Mouse (Mus musculus): ENCODE measurements around the gene Hist1h2ao. TPM values are rescaled to one million over a fixed set of nuclear protein-coding genes. Genes with fewer than 3 reads are reported as not detected.

The Hist1h2ao gene
- polyA plus RNA-seq (2014; fragmentation: Illumina TruSeq; extraction: RNeasy Lipid Tissue Mini Kit (QIAGEN cat#74804); ENCODE audit: low read depth, low replicate concordance) = not detected

DNA sequence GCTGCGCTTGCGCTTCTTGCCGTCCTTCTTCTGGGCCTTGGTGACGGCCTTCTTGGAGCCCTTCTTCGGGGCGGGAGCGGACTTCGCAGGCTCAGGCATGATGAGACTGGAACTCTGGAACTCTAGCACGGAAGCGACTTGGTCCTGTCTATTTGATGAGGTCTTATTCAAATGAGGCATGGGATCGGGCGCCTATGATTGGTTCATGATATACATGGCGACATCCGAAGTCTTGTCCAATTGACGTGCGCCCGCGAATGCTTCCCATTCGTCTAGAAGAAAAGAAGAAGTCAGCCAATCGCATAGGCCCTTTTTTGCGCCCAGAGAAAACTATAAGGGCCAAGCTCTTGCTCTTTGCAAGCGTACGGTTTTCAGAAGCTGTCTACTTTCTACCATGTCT is at the start of gene Hist1h2ao, which contains the start of gene Hist1h2bq:
Gene Hist1h2ao, plus strand, starts transcription at position 393 of the 400 bp plus-strand sequence.
Gene Hist1h2bq, minus strand, starts transcription at position 125 of the 400 bp plus-strand sequence.

GRCm38 (mm10) chr13:21779767-21780731 is 30.2 kb upstream of the Hist1h2ao start, which contains the start of gene Hist1h1b:
Gene Hist1h1b (minus strand): TSS chr13:21780625.

DNA sequence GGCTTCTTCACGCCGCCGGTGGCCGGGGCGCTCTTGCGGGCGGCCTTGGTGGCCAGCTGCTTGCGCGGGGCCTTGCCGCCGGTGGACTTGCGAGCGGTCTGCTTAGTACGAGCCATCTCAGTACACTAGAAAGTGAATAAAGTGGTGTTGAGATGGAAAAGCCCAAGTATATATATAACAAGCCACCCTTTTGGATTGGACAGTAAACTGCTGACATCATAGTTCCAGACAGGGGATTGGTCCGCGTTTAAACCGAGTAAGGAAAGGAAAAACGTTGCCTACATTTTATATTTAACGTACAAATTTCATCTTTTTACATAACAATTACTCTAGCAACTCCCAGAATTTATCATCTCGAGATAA is 27.0 kb upstream of the Hist1h2ao start, which contains the start of gene Hist1h3i:
Gene Hist1h3i, minus strand, starts transcription at position 116 of the 363 bp plus-strand sequence.

DNA sequence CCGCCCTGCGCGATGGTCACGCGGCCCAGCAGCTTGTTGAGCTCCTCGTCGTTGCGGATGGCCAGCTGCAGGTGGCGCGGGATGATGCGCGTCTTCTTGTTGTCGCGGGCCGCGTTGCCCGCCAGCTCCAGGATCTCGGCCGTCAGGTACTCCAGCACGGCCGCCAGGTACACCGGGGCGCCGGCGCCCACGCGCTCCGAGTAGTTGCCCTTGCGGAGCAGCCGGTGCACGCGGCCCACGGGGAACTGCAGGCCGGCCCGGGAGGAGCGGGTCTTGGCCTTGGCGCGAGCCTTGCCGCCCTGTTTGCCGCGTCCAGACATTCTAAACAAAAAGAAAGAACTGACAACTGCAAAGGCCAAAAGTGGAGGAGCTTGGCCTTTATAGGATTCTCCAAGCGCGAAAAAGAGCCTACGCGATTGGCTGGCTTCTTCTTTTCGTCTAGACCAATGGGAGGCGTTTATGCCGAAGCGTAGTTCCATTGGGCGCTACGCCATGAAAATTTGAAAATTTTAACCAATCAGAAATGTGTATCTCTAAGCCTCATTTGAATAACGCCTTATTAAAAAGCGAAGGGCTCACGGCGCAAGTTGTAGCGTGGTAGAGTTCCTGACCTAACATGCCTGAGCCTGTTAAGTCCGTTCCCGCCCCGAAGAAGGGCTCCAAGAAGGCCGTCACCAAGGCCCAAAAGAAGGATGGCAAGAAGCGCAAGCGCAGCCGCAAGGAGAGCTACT is 23.2 kb upstream of the Hist1h2ao start, which contains the start of the genes Hist1h2an and Hist1h2bp:
Gene Hist1h2an, minus strand, starts transcription at position 320 of the 731 bp plus-strand sequence.
Gene Hist1h2bp, plus strand, starts transcription at position 563 of the 731 bp plus-strand sequence.

GRCm38 (mm10) chr13:21811539-21811938 is 1.3 kb downstream of the Hist1h2ao start, which contains the start of gene Hist1h4m:
Gene Hist1h4m (plus strand): TSS chr13:21811746.

GRCm38 (mm10) chr13:21831418-21832394 is 21.4 kb downstream of the Hist1h2ao start, which contains the start of gene Hist1h4n:
Gene Hist1h4n (minus strand): TSS chr13:21832196.

GRCm38 (mm10) chr13:21833461-21833860 is 23.2 kb downstream of the Hist1h2ao start, which contains the start of the genes Hist1h2ap and Hist1h2br:
Gene Hist1h2ap (minus strand): TSS chr13:21833507.
Gene Hist1h2br (plus strand): TSS chr13:21833743.

Other genes starting within 250 kb of the Hist1h2ao start
- gene Olfr1364, start 228.7 kb upstream of the Hist1h2ao start, polyA plus RNA-seq (2014; fragmentation: Illumina TruSeq; extraction: RNeasy Lipid Tissue Mini Kit (QIAGEN cat#74804); ENCODE audit: low read depth, low replicate concordance) = not detected
- not detected for gene Olfr1362, start 196.4 kb upstream of the Hist1h2ao start, polyA plus RNA-seq (2014; fragmentation: Illumina TruSeq; extraction: RNeasy Lipid Tissue Mini Kit (QIAGEN cat#74804); ENCODE audit: low read depth, low replicate concordance)
- not detected for gene Olfr11, start 167.9 kb upstream of the Hist1h2ao start, polyA plus RNA-seq (2014; fragmentation: Illumina TruSeq; extraction: RNeasy Lipid Tissue Mini Kit (QIAGEN cat#74804); ENCODE audit: low read depth, low replicate concordance)
- not detected for gene Olfr1361, start 147.1 kb upstream of the Hist1h2ao start, polyA plus RNA-seq (2014; fragmentation: Illumina TruSeq; extraction: RNeasy Lipid Tissue Mini Kit (QIAGEN cat#74804); ENCODE audit: low read depth, low replicate concordance)
- not detected for gene Olfr1360, start 133.1 kb upstream of the Hist1h2ao start, polyA plus RNA-seq (2014; fragmentation: Illumina TruSeq; extraction: RNeasy Lipid Tissue Mini Kit (QIAGEN cat#74804); ENCODE audit: low read depth, low replicate concordance)
- gene Olfr1359, start 112.4 kb upstream of the Hist1h2ao start, polyA plus RNA-seq (2014; fragmentation: Illumina TruSeq; extraction: RNeasy Lipid Tissue Mini Kit (QIAGEN cat#74804); ENCODE audit: low read depth, low replicate concordance) = not detected
- not detected for gene Hist1h2bl, start 94.3 kb upstream of the Hist1h2ao start, polyA plus RNA-seq (2014; fragmentation: Illumina TruSeq; extraction: RNeasy Lipid Tissue Mini Kit (QIAGEN cat#74804); ENCODE audit: low read depth, low replicate concordance)
- gene Hist1h2ai, start 94.0 kb upstream of the Hist1h2ao start, polyA plus RNA-seq (2014; fragmentation: Illumina TruSeq; extraction: RNeasy Lipid Tissue Mini Kit (QIAGEN cat#74804); ENCODE audit: low read depth, low replicate concordance) = not detected
- not detected for gene Hist1h3h, start 92.8 kb upstream of the Hist1h2ao start, polyA plus RNA-seq (2014; fragmentation: Illumina TruSeq; extraction: RNeasy Lipid Tissue Mini Kit (QIAGEN cat#74804); ENCODE audit: low read depth, low replicate concordance)
- not detected for gene Hist1h2bm, start 88.4 kb upstream of the Hist1h2ao start, polyA plus RNA-seq (2014; fragmentation: Illumina TruSeq; extraction: RNeasy Lipid Tissue Mini Kit (QIAGEN cat#74804); ENCODE audit: low read depth, low replicate concordance)
- 1.1 TPM for gene Hist1h4j, start 75.4 kb upstream of the Hist1h2ao start, polyA plus RNA-seq (2014; fragmentation: Illumina TruSeq; extraction: RNeasy Lipid Tissue Mini Kit (QIAGEN cat#74804); ENCODE audit: low read depth, low replicate concordance)
- not detected for gene Hist1h4k, start 60.0 kb upstream of the Hist1h2ao start, polyA plus RNA-seq (2014; fragmentation: Illumina TruSeq; extraction: RNeasy Lipid Tissue Mini Kit (QIAGEN cat#74804); ENCODE audit: low read depth, low replicate concordance)
- not detected for gene Hist1h2ak, start 56.6 kb upstream of the Hist1h2ao start, polyA plus RNA-seq (2014; fragmentation: Illumina TruSeq; extraction: RNeasy Lipid Tissue Mini Kit (QIAGEN cat#74804); ENCODE audit: low read depth, low replicate concordance)
- not detected for gene Hist1h2bn, start 56.3 kb upstream of the Hist1h2ao start, polyA plus RNA-seq (2014; fragmentation: Illumina TruSeq; extraction: RNeasy Lipid Tissue Mini Kit (QIAGEN cat#74804); ENCODE audit: low read depth, low replicate concordance)
- gene Hist1h1b, start 29.8 kb upstream of the Hist1h2ao start, polyA plus RNA-seq (2014; fragmentation: Illumina TruSeq; extraction: RNeasy Lipid Tissue Mini Kit (QIAGEN cat#74804); ENCODE audit: low read depth, low replicate concordance) = not detected
- gene Hist1h3i, start 27.1 kb upstream of the Hist1h2ao start, polyA plus RNA-seq (2014; fragmentation: Illumina TruSeq; extraction: RNeasy Lipid Tissue Mini Kit (QIAGEN cat#74804); ENCODE audit: low read depth, low replicate concordance) = not detected
- not detected for gene Hist1h2an, start 23.2 kb upstream of the Hist1h2ao start, polyA plus RNA-seq (2014; fragmentation: Illumina TruSeq; extraction: RNeasy Lipid Tissue Mini Kit (QIAGEN cat#74804); ENCODE audit: low read depth, low replicate concordance)
- 1.7 TPM for gene Hist1h2bp, start 23.0 kb upstream of the Hist1h2ao start, polyA plus RNA-seq (2014; fragmentation: Illumina TruSeq; extraction: RNeasy Lipid Tissue Mini Kit (QIAGEN cat#74804); ENCODE audit: low read depth, low replicate concordance)
- gene Hist1h2bq, start 268 bp upstream of the Hist1h2ao start, polyA plus RNA-seq (2014; fragmentation: Illumina TruSeq; extraction: RNeasy Lipid Tissue Mini Kit (QIAGEN cat#74804); ENCODE audit: low read depth, low replicate concordance) = 1.0 TPM
- gene Hist1h4m, start 1.3 kb downstream of the Hist1h2ao start, polyA plus RNA-seq (2014; fragmentation: Illumina TruSeq; extraction: RNeasy Lipid Tissue Mini Kit (QIAGEN cat#74804); ENCODE audit: low read depth, low replicate concordance) = not detected
- 2.9 TPM for gene Hist1h4n, start 21.7 kb downstream of the Hist1h2ao start, polyA plus RNA-seq (2014; fragmentation: Illumina TruSeq; extraction: RNeasy Lipid Tissue Mini Kit (QIAGEN cat#74804); ENCODE audit: low read depth, low replicate concordance)
- not detected for gene Hist1h2ap, start 23.0 kb downstream of the Hist1h2ao start, polyA plus RNA-seq (2014; fragmentation: Illumina TruSeq; extraction: RNeasy Lipid Tissue Mini Kit (QIAGEN cat#74804); ENCODE audit: low read depth, low replicate concordance)
- 0.46 TPM for gene Hist1h2br, start 23.3 kb downstream of the Hist1h2ao start, polyA plus RNA-seq (2014; fragmentation: Illumina TruSeq; extraction: RNeasy Lipid Tissue Mini Kit (QIAGEN cat#74804); ENCODE audit: low read depth, low replicate concordance)
- gene Zfp184, start 134.6 kb downstream of the Hist1h2ao start, polyA plus RNA-seq (2014; fragmentation: Illumina TruSeq; extraction: RNeasy Lipid Tissue Mini Kit (QIAGEN cat#74804); ENCODE audit: low read depth, low replicate concordance) = 3.0 TPM
- 3.5 TPM for gene Pom121l2, start 170.7 kb downstream of the Hist1h2ao start, polyA plus RNA-seq (2014; fragmentation: Illumina TruSeq; extraction: RNeasy Lipid Tissue Mini Kit (QIAGEN cat#74804); ENCODE audit: low read depth, low replicate concordance)
- not detected for gene Prss16, start 199.3 kb downstream of the Hist1h2ao start, polyA plus RNA-seq (2014; fragmentation: Illumina TruSeq; extraction: RNeasy Lipid Tissue Mini Kit (QIAGEN cat#74804); ENCODE audit: low read depth, low replicate concordance)
- gene Hist1h2ah, start 225.1 kb downstream of the Hist1h2ao start, polyA plus RNA-seq (2014; fragmentation: Illumina TruSeq; extraction: RNeasy Lipid Tissue Mini Kit (QIAGEN cat#74804); ENCODE audit: low read depth, low replicate concordance) = not detected
- not detected for gene Hist1h2bk, start 225.4 kb downstream of the Hist1h2ao start, polyA plus RNA-seq (2014; fragmentation: Illumina TruSeq; extraction: RNeasy Lipid Tissue Mini Kit (QIAGEN cat#74804); ENCODE audit: low read depth, low replicate concordance)
- gene Hist1h4i, start 230.9 kb downstream of the Hist1h2ao start, polyA plus RNA-seq (2014; fragmentation: Illumina TruSeq; extraction: RNeasy Lipid Tissue Mini Kit (QIAGEN cat#74804); ENCODE audit: low read depth, low replicate concordance) = 6.8 TPM
- not detected for gene Hist1h2ag, start 232.5 kb downstream of the Hist1h2ao start, polyA plus RNA-seq (2014; fragmentation: Illumina TruSeq; extraction: RNeasy Lipid Tissue Mini Kit (QIAGEN cat#74804); ENCODE audit: low read depth, low replicate concordance)
- gene Hist1h2bj, start 232.7 kb downstream of the Hist1h2ao start, polyA plus RNA-seq (2014; fragmentation: Illumina TruSeq; extraction: RNeasy Lipid Tissue Mini Kit (QIAGEN cat#74804); ENCODE audit: low read depth, low replicate concordance) = not detected

Data from adipose tissue, adult 10 weeks (tissue).